Mouse (Mus musculus) stomach, postnatal 0 days (tissue): Measurements from ENCODE around the gene Pde10a.

ENCODE experiments used
- CTCF ChIP-seq: IDR thresholded peaks from 2 replicates; pipeline ENCODE4 v1.5.1; 2016; ENCODE audit warnings: antibody characterized with exemption, low read depth, mild to moderate bottlenecking, moderate library complexity
- EP300 ChIP-seq: optimal IDR thresholded peaks from 2 replicates; pipeline ENCODE3; 2016; ENCODE audit warnings: antibody characterized with exemption

DNA sequence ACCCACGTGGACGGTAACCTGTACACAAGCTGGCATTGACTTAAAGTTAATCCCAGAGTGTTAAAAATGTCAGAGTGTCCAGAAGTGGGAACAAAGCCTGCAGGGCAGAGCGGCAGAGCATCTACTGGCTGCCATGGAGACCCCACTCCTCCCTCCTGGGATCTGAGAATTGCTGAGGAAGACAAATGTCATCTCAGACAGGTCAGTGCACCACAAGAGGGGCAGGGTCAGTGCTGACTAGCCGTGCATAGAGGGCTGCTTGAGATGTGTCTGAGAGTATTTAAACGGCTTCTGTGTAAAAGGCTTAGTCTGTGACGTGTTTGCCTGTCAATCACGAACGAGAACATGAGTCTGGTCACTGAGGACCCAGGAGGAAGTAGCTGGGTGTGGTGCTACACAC is 108.4 kb downstream of the Pde10a start:
- TF ChIP-seq CTCF: no peak
- TF ChIP-seq EP300: no peak
